Mouse (Mus musculus): ENCODE data around the gene Notch2. TPM values are rescaled to one million over a fixed set of nuclear protein-coding genes. Genes with fewer than 3 reads are reported as not detected.
A peak's percentile ranks its signal among the peaks of the same experiment; 100 is the strongest.

Gene Notch2
- polyA plus RNA-seq, 1 experiment from 2014 or later: 7.6 TPM

- no peaks in the 10 kb centered on the region for H3K9me3 ChIP-seq (ENCODE audit: control insufficient read depth, low read length)
- no peak; the same call in 1 of the 2 replicates for ATAC-seq
- no peak overlapping the region for H3K4me2 ChIP-seq (ENCODE audit: low read length)
- peak overlapping the region; percentile 65; the same call in 1 of the 2 replicates for H3K27ac ChIP-seq (ENCODE audit: low read depth, low read length)
- no peak overlapping the region for H3K4me3 ChIP-seq (ENCODE audit: low read length)
- 67% methylated on average over 8 of the region's 8 CpGs for WGBS
- H3K9ac ChIP-seq (ENCODE audit: low read depth, low read length): no peak overlapping the region
- no peaks in the 10 kb centered on the region for H3K27me3 ChIP-seq (replicated peaks; ENCODE audit: control insufficient read depth, insufficient read depth, low read length)
- no peaks in the 10 kb centered on the region for H3K36me3 ChIP-seq (ENCODE audit: control insufficient read depth, insufficient read depth, low read length)
- peaks cover 8% of the 10 kb centered on the region for H3K4me1 ChIP-seq (ENCODE audit: control insufficient read depth, insufficient read depth, low read depth, low read length)
Observed at GRCm38 (mm10) chr3:98090129-98090528, 76.8 kb downstream of the Notch2 start.

DNA sequence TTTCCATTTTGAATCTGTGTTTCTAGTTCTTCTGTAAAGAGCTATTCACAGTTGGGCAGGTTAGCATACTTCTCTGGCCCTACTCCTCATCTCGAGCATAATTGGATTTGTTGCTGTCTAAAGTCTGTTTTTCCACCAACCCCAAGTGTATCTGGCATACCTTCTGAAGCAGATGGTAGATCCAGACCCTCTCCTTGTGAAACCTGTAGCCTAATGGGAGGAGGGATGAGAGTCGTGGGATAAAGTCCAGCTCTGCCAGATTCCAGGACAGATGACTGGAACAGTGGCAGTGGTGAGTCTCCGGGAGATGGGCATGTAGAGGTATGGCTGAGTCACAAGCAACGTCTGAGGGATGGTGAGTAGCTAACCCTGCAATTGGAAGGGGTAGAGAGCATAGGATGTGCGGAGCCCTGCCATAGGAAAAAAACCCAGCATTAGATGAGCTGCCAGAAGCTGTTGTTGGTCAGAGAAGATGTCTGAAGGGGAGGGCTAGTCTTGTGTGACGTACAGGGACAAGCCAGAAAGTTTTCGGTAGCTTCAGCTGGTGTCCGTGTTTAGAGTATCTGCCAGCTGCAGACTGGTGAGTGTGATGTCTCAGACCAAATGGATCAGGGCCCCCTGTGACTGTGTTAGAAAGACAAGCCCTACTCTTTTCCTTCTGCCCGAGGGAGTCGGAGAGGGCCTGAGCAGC, 79.5 kb downstream of the Notch2 start:
- 73% methylated on average over 10 of the region's 10 CpGs for WGBS
- Histone ChIP-seq H3K9ac (ENCODE audit: low read depth, low read length) (no peak overlapping the region), H3K27ac (ENCODE audit: low read depth, low read length) (no peak overlapping the region), H3K27me3 (replicated peaks; ENCODE audit: control insufficient read depth, insufficient read depth, low read length) (no peaks in the 10 kb centered on the region), H3K4me1 (ENCODE audit: control insufficient read depth, insufficient read depth, low read depth, low read length) (peaks cover 5% of the 10 kb centered on the region; the same call in 1 of the 2 replicates), H3K36me3 (ENCODE audit: control insufficient read depth, insufficient read depth, low read length) (no peaks in the 10 kb centered on the region), H3K4me2 (ENCODE audit: low read length) (no peak overlapping the region), H3K9me3 (ENCODE audit: control insufficient read depth, low read length) (no peaks in the 10 kb centered on the region), H3K4me3 (ENCODE audit: low read length) (no peak overlapping the region)
- ATAC-seq: no peak

DNA sequence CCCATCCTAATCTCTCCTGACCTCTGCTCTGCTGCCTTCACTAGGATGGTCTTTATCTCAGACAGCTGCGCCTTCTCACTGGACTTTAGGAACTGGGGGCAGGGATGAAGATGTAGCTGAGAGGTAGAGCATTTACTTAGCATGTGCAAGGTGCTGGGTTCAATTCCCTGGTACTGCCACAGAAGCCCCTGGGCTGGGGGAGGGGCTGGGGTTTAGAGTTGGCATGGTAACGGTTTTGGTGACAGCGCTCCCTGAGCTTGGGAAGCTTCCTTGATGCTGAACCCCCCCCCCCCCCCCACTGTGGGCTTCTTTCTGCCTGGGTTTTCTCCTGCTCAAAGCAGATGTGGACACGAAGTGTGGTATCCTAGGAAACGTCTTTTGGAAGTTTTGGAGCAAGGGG, 80.6 kb downstream of the Notch2 start:
- no peak for ATAC-seq
- WGBS: 39% methylated on average over 5 of the region's 5 CpGs
- no peak overlapping the region for H3K9ac ChIP-seq (ENCODE audit: low read depth, low read length)

GRCm38 (mm10) chr3:98094629-98095583, 81.6 kb downstream of the Notch2 start:
- H3K27ac ChIP-seq (ENCODE audit: low read depth, low read length): no peak overlapping the region
- WGBS: 77% methylated on average over 17 of the region's 17 CpGs
- H3K4me3 ChIP-seq (ENCODE audit: low read length): no peak overlapping the region
- H3K9me3 ChIP-seq (ENCODE audit: control insufficient read depth, low read length): no peaks in the 10 kb centered on the region
- no peak for ATAC-seq
- peaks cover 3% of the 10 kb centered on the region; the same call in 1 of the 2 replicates for H3K4me1 ChIP-seq (ENCODE audit: control insufficient read depth, insufficient read depth, low read depth, low read length)
- H3K9ac ChIP-seq (ENCODE audit: low read depth, low read length): no peak overlapping the region
- no peaks in the 10 kb centered on the region for H3K27me3 ChIP-seq (replicated peaks; ENCODE audit: control insufficient read depth, insufficient read depth, low read length)
- H3K36me3 ChIP-seq (ENCODE audit: control insufficient read depth, insufficient read depth, low read length): no peaks in the 10 kb centered on the region
- no peak overlapping the region for H3K4me2 ChIP-seq (ENCODE audit: low read length)

More for the DNA sequence above, 80.6 kb downstream of the Notch2 start:
- Histone ChIP-seq H3K36me3 (ENCODE audit: control insufficient read depth, insufficient read depth, low read length) (no peaks in the 10 kb centered on the region), H3K4me3 (ENCODE audit: low read length) (no peak overlapping the region), H3K27ac (ENCODE audit: low read depth, low read length) (no peak overlapping the region), H3K9me3 (ENCODE audit: control insufficient read depth, low read length) (no peaks in the 10 kb centered on the region), H3K4me1 (ENCODE audit: control insufficient read depth, insufficient read depth, low read depth, low read length) (peaks cover 5% of the 10 kb centered on the region; the same call in 1 of the 2 replicates), H3K27me3 (replicated peaks; ENCODE audit: control insufficient read depth, insufficient read depth, low read length) (no peaks in the 10 kb centered on the region), H3K4me2 (ENCODE audit: low read length) (no peak overlapping the region)

GRCm38 (mm10) chr3:98096981-98097380, 83.7 kb downstream of the Notch2 start:
- Histone ChIP-seq H3K4me3 (ENCODE audit: low read length) (no peak overlapping the region), H3K9me3 (ENCODE audit: control insufficient read depth, low read length) (no peaks in the 10 kb centered on the region), H3K9ac (ENCODE audit: low read depth, low read length) (no peak overlapping the region), H3K27me3 (replicated peaks; ENCODE audit: control insufficient read depth, insufficient read depth, low read length) (no peaks in the 10 kb centered on the region), H3K4me1 (ENCODE audit: control insufficient read depth, insufficient read depth, low read depth, low read length) (no peaks in the 10 kb centered on the region), H3K4me2 (ENCODE audit: low read length) (no peak overlapping the region), H3K36me3 (ENCODE audit: control insufficient read depth, insufficient read depth, low read length) (no peaks in the 10 kb centered on the region), H3K27ac (ENCODE audit: low read depth, low read length) (no peak overlapping the region)
- ATAC-seq: no peak
- 97% methylated on average over 7 of the region's 7 CpGs for whole genome bisulfite sequencing

- Histone ChIP-seq H3K36me3 (ENCODE audit: control insufficient read depth, insufficient read depth, low read length) (peaks cover 9% of the 10 kb centered on the region), H3K9ac (ENCODE audit: low read depth, low read length) (no peak overlapping the region), H3K27me3 (replicated peaks; ENCODE audit: control insufficient read depth, insufficient read depth, low read length) (no peaks in the 10 kb centered on the region), H3K9me3 (ENCODE audit: control insufficient read depth, low read length) (no peaks in the 10 kb centered on the region), H3K27ac (ENCODE audit: low read depth, low read length) (no peak overlapping the region), H3K4me3 (ENCODE audit: low read length) (no peak overlapping the region), H3K4me1 (ENCODE audit: control insufficient read depth, insufficient read depth, low read depth, low read length) (no peaks in the 10 kb centered on the region), H3K4me2 (ENCODE audit: low read length) (no peak overlapping the region)
- no peak for ATAC-seq
- 82% methylated on average over 5 of the region's 5 CpGs for WGBS
Observed at GRCm38 (mm10) chr3:98098676-98099075, 85.3 kb downstream of the Notch2 start.

DNA sequence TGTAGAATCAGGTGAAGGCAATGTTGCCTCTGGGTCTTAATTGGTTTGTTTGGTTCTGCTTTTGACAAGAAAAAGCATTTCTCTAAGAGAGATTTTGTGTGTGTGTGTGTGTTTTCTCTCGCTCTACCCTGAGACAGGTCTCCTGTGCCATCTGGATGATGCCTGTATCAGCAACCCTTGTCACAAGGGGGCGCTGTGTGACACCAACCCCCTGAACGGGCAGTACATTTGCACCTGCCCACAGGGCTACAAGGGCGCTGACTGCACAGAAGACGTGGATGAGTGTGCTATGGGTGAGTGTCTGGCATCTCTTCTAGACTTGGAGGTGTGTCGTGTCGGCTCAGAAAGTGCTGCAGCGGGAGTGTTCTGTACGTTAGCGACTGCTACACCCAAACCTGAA, 86.0 kb downstream of the Notch2 start:
- H3K9ac ChIP-seq (ENCODE audit: low read depth, low read length): no peak overlapping the region
- H3K4me1 ChIP-seq (ENCODE audit: control insufficient read depth, insufficient read depth, low read depth, low read length): no peaks in the 10 kb centered on the region
- H3K27ac ChIP-seq (ENCODE audit: low read depth, low read length): no peak overlapping the region
- H3K4me3 ChIP-seq (ENCODE audit: low read length): no peak overlapping the region
- no peak for ATAC-seq
- 89% methylated on average over 10 of the region's 10 CpGs for WGBS
- H3K36me3 ChIP-seq (ENCODE audit: control insufficient read depth, insufficient read depth, low read length): peaks cover 9% of the 10 kb centered on the region
- H3K4me2 ChIP-seq (ENCODE audit: low read length): no peak overlapping the region
- H3K27me3 ChIP-seq (replicated peaks; ENCODE audit: control insufficient read depth, insufficient read depth, low read length): no peaks in the 10 kb centered on the region
- no peaks in the 10 kb centered on the region for H3K9me3 ChIP-seq (ENCODE audit: control insufficient read depth, low read length)

GRCm38 (mm10) chr3:98101541-98101940, 88.2 kb downstream of the Notch2 start:
- Histone ChIP-seq H3K4me3 (ENCODE audit: low read length) (no peak overlapping the region), H3K9ac (ENCODE audit: low read depth, low read length) (no peak overlapping the region), H3K27ac (ENCODE audit: low read depth, low read length) (no peak overlapping the region), H3K36me3 (ENCODE audit: control insufficient read depth, insufficient read depth, low read length) (peaks cover 9% of the 10 kb centered on the region), H3K9me3 (ENCODE audit: control insufficient read depth, low read length) (no peaks in the 10 kb centered on the region), H3K4me1 (ENCODE audit: control insufficient read depth, insufficient read depth, low read depth, low read length) (peaks cover 12% of the 10 kb centered on the region), H3K27me3 (replicated peaks; ENCODE audit: control insufficient read depth, insufficient read depth, low read length) (no peaks in the 10 kb centered on the region), H3K4me2 (ENCODE audit: low read length) (no peak overlapping the region)
- no peak for ATAC-seq
- WGBS: 80% methylated on average over 10 of the region's 10 CpGs

- peak; percentile 72 for ATAC-seq
- Histone ChIP-seq H3K27ac (ENCODE audit: low read depth, low read length) (no peak overlapping the region), H3K36me3 (ENCODE audit: control insufficient read depth, insufficient read depth, low read length) (peaks cover 9% of the 10 kb centered on the region), H3K27me3 (replicated peaks; ENCODE audit: control insufficient read depth, insufficient read depth, low read length) (no peaks in the 10 kb centered on the region), H3K9me3 (ENCODE audit: control insufficient read depth, low read length) (no peaks in the 10 kb centered on the region), H3K9ac (ENCODE audit: low read depth, low read length) (no peak overlapping the region), H3K4me3 (ENCODE audit: low read length) (no peak overlapping the region), H3K4me2 (ENCODE audit: low read length) (no peak overlapping the region), H3K4me1 (ENCODE audit: control insufficient read depth, insufficient read depth, low read depth, low read length) (peaks cover 21% of the 10 kb centered on the region)
- 26% methylated on average over 9 of the region's 9 CpGs for WGBS
Observed at GRCm38 (mm10) chr3:98104851-98105471, 91.6 kb downstream of the Notch2 start.
